Mouse (Mus musculus) liver, adult 2 months (tissue): ENCODE results near the gene Spg11.
"Not testable (repeated sequence)": the region's sequence is repeated elsewhere in the genome, so short reads cannot be mapped to it uniquely, and the experiment has no call there.

ENCODE experiments used
- CTCF ChIP-seq: fragments of 200-500 bp; IDR thresholded peaks from 2 replicates; pipeline ENCODE4 v1.5.1; 2011; ENCODE audit warnings: low read depth, low read length, control low read depth
- POLR2A ChIP-seq: fragments of 200-500 bp; IDR thresholded peaks from 2 replicates; pipeline ENCODE4 v1.6.1; 2011; ENCODE audit warnings: low read length, control low read depth; ENCODE audit not compliant: insufficient read depth; ENCODE audit errors: extremely low read depth

DNA sequence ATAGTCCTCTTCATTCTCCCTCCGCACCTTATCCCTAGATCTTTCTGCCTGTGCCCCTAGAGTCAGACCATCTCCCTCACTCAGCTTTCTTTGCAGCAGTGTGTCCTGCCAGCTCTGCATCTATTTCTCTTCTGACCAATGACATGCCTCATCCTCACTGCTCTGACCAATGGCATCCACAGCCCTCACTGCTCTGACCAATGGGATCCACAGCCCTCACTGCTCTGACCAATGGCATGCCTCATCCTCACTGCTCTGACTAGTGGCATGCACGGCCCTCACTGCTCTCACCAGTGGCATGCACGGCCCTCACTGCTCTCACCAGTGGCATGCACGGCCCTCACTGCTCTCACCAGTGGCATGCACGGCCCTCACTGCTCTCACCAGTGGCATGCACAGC, 20.5 kb downstream of the Spg11 start:
- not testable (repeated sequence) for TF ChIP-seq CTCF, POLR2A
